Mouse (Mus musculus): ENCODE data around the gene Krtap26-1.

- TF ChIP-seq POLR2A (IDR thresholded peaks at IDR 0.05; ENCODE audit: insufficient read depth, low read depth, low read length) (no peak), CTCF (IDR thresholded peaks at IDR 0.05; ENCODE audit: insufficient read depth, low read depth, low read length) (no peak)
Measured at GRCm38 (mm10) chr16:88611922-88612321, 35.7 kb downstream of the Krtap26-1 start, which contains the start of gene Krtap24-1.
